Mouse (Mus musculus) megakaryocyte, embryonic 14.5 days (primary cell): ENCODE measurements at regions not wholly inside any gene's neighbourhood (a gene's known extent, or its start where the extent isn't known, plus 50 kb on each side); places are given as distances from the start of the nearest gene placed in this dataset.

Experiments used
- H3K27me3 ChIP-seq: replicated peaks from 2 replicates; pipeline ENCODE3; 2012; ENCODE audit warnings: inconsistent platforms
- H3K36me3 ChIP-seq: replicated peaks from 2 replicates; pipeline ENCODE3; 2012; ENCODE audit warnings: low read length, inconsistent platforms, mixed read lengths
- H3K4me1 ChIP-seq: 2 replicates; pipeline ENCODE4 v1.6.1; 2012; ENCODE audit warnings: inconsistent platforms
- H3K4me3 ChIP-seq: replicated peaks from 2 replicates; pipeline ENCODE3; 2012; ENCODE audit warnings: moderate library complexity, mild to moderate bottlenecking, inconsistent platforms
- H3K9me3 ChIP-seq: 2 replicates; pipeline ENCODE4 v1.6.1; 2012; ENCODE audit warnings: inconsistent platforms
- FLI1 ChIP-seq: IDR thresholded peaks from 2 replicates; pipeline ENCODE4 v1.6.1; 2012; ENCODE audit warnings: low read length, inconsistent platforms, mixed read lengths
- GATA1 ChIP-seq: IDR thresholded peaks from 3 replicates; pipeline ENCODE4 v1.6.1; 2012; ENCODE audit warnings: mixed read lengths, low read length, inconsistent platforms, borderline replicate concordance

GRCm38 (mm10) chr3:58135607-58136365 is 278.7 kb upstream of the Tsc22d2 start:
- TF ChIP-seq FLI1, result no peak
- TF ChIP-seq GATA1, result no peak
- Histone ChIP-seq H3K36me3 (no peaks in the 10 kb centered on the region), H3K9me3 (no peaks in the 10 kb centered on the region), H3K27me3 (no peaks in the 10 kb centered on the region), H3K4me3 (no peak overlapping the region), H3K4me1 (no peaks in the 10 kb centered on the region)

- Histone ChIP-seq H3K36me3 (no peaks in the 10 kb centered on the region), H3K9me3 (no peaks in the 10 kb centered on the region), H3K4me3 (no peak overlapping the region), H3K27me3 (no peaks in the 10 kb centered on the region), H3K4me1 (no peaks in the 10 kb centered on the region)
- TF ChIP-seq FLI1, result no peak
- no peak for TF ChIP-seq GATA1
Observed at GRCm38 (mm10) chr3:58138726-58139585, 275.6 kb upstream of the Tsc22d2 start.

- TF ChIP-seq GATA1, result no peak
- no peak for TF ChIP-seq FLI1
- Histone ChIP-seq H3K27me3 (no peaks in the 10 kb centered on the region), H3K4me1 (no peaks in the 10 kb centered on the region), H3K36me3 (no peaks in the 10 kb centered on the region), H3K4me3 (no peak overlapping the region), H3K9me3 (no peaks in the 10 kb centered on the region)
Observed at GRCm38 (mm10) chr3:58146108-58146507, 268.4 kb upstream of the Tsc22d2 start.

GRCm38 (mm10) chr3:58146762-58147161 is 267.8 kb upstream of the Tsc22d2 start:
- TF ChIP-seq FLI1 (no peak), GATA1 (no peak)
- no peaks in the 10 kb centered on the region for H3K27me3 ChIP-seq
- no peak overlapping the region for H3K4me3 ChIP-seq
- no peaks in the 10 kb centered on the region for H3K36me3 ChIP-seq
- no peaks in the 10 kb centered on the region for H3K4me1 ChIP-seq
- no peaks in the 10 kb centered on the region for H3K9me3 ChIP-seq

- peaks cover 8% of the 10 kb centered on the region; the same call in 1 of the 2 replicates for H3K9me3 ChIP-seq
- H3K27me3 ChIP-seq, result peaks cover 5% of the 10 kb centered on the region
- peak overlapping the region; percentile 23 for H3K4me3 ChIP-seq
- no peaks in the 10 kb centered on the region for H3K4me1 ChIP-seq
- no peak for TF ChIP-seq GATA1
- no peak for TF ChIP-seq FLI1
- no peaks in the 10 kb centered on the region for H3K36me3 ChIP-seq
Observed at GRCm38 (mm10) chr3:58153141-58153540, 261.4 kb upstream of the Tsc22d2 start.

GRCm38 (mm10) chr3:58153874-58154756 is 260.4 kb upstream of the Tsc22d2 start:
- H3K4me1 ChIP-seq, result no peaks in the 10 kb centered on the region
- no peaks in the 10 kb centered on the region for H3K36me3 ChIP-seq
- TF ChIP-seq GATA1, result no peak
- TF ChIP-seq FLI1, result no peak
- H3K4me3 ChIP-seq, result no peak overlapping the region
- H3K9me3 ChIP-seq, result peaks cover 8% of the 10 kb centered on the region; the same call in 1 of the 2 replicates
- peaks cover 7% of the 10 kb centered on the region for H3K27me3 ChIP-seq

GRCm38 (mm10) chr3:58159384-58159783 is 255.1 kb upstream of the Tsc22d2 start:
- no peak overlapping the region for H3K4me3 ChIP-seq
- H3K36me3 ChIP-seq, result no peaks in the 10 kb centered on the region
- no peak for TF ChIP-seq GATA1
- TF ChIP-seq FLI1, result no peak
- H3K27me3 ChIP-seq, result peaks cover 17% of the 10 kb centered on the region
- peaks cover 8% of the 10 kb centered on the region; the same call in 1 of the 2 replicates for H3K9me3 ChIP-seq
- peaks cover 13% of the 10 kb centered on the region; the same call in 1 of the 2 replicates for H3K4me1 ChIP-seq

- Histone ChIP-seq H3K27me3 (peaks cover 17% of the 10 kb centered on the region), H3K4me1 (peaks cover 13% of the 10 kb centered on the region; the same call in 1 of the 2 replicates), H3K9me3 (no peaks in the 10 kb centered on the region), H3K4me3 (no peak overlapping the region), H3K36me3 (no peaks in the 10 kb centered on the region)
- TF ChIP-seq FLI1, result no peak
- TF ChIP-seq GATA1, result no peak
Observed at GRCm38 (mm10) chr3:58162238-58162637, 252.3 kb upstream of the Tsc22d2 start.

GRCm38 (mm10) chr3:58163806-58164205 is 250.7 kb upstream of the Tsc22d2 start:
- no peak for TF ChIP-seq GATA1
- TF ChIP-seq FLI1, result no peak
- Histone ChIP-seq H3K9me3 (0 out of 2 replicates have a peak, but pooled peaks cover 3% of the 10 kb centered on the region), H3K36me3 (no peaks in the 10 kb centered on the region), H3K4me3 (peak overlapping the region; percentile 71), H3K27me3 (peaks cover 15% of the 10 kb centered on the region), H3K4me1 (peaks cover 13% of the 10 kb centered on the region; the same call in 1 of the 2 replicates)
